Mouse (Mus musculus) G1E (cell line): Measurements from ENCODE around the gene Mgp.

Experiments
- CTCF ChIP-seq: IDR thresholded peaks from 2 replicates; pipeline ENCODE4 v1.5.1; 2012; ENCODE audit warnings: low read depth, low read length, inconsistent platforms, mixed read lengths
- GATA1 ChIP-seq: IDR thresholded peaks from 2 replicates; pipeline ENCODE4 v1.6.1; 2012; ENCODE audit warnings: borderline replicate concordance, low read length, inconsistent platforms, mixed read lengths
- GATA2 ChIP-seq: IDR thresholded peaks from 2 replicates; pipeline ENCODE4 v1.6.1; 2012; ENCODE audit warnings: low read depth, low read length, inconsistent platforms, borderline replicate concordance

DNA sequence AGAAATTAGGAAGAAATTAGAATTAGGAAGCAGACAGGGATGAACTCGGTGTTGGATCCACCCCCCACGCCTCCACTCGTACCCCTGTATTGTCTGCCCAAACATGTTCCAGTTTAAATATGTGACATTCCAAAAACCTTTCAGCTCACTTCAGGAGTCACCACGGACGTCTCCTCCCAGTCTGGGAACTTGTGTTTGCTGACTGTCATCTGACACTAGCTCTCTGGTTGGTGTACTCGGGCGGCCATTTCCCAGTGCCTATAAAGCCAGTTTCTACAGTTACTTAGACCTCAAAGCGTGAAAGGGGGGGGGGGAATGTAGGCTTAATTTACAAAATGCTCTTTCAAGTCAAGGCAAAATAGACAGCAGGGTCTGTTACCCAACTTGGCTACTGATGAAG lies 6.1 kb upstream of the Mgp start:
- no peak for TF ChIP-seq CTCF
- no peak for TF ChIP-seq GATA2
- TF ChIP-seq GATA1: no peak
